Mouse (Mus musculus): ENCODE results near the gene Ciart. TPM values are rescaled to one million over a fixed set of nuclear protein-coding genes. Genes with fewer than 3 reads are reported as not detected.

Gene Ciart
- total RNA-seq (2023) = 10 to 100 TPM; 12.9 to 18.1 TPM

DNA sequence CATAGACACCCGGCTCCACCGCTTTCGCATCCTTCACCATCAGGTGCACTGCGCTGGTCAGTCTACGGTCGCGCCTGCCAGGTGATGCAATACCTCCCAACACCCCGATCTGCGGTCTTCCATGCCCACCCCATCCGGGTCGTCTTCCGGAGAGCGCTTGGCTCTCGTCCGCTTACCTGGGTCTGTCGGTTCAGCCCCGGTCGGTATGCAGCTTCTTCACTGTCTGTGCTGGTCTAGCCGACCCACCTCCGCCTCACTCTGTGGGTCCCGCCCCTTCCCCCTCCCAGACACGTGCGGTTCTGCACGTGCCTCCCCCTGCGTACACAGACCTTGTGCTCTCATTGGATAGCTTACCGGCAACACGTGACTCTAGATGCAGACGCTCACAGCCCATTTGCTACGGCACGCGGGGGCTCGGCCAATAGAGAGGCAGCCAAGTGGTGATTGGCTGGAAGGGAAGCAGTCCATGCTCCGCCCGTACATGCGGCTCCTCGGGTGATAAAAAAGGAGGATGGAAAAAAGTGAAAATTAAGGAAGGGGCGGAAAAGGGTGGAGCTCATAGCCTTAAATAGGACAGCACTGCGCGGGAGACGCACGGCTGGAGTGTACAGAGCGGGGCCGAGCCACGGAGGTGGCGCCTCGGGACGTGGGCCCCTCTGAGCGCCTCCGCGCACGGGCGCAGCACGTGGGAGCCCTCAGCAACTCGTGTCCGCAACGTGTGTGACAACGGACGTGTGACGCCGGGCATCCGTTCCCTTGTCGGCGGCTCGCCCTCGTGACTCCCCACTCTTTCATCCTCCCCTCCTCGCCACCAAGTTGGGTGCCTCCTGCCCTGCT is at the start of gene Ciart:
Ciart (minus strand) TSS at position 273 of the 837 bp plus-strand sequence.

DNA sequence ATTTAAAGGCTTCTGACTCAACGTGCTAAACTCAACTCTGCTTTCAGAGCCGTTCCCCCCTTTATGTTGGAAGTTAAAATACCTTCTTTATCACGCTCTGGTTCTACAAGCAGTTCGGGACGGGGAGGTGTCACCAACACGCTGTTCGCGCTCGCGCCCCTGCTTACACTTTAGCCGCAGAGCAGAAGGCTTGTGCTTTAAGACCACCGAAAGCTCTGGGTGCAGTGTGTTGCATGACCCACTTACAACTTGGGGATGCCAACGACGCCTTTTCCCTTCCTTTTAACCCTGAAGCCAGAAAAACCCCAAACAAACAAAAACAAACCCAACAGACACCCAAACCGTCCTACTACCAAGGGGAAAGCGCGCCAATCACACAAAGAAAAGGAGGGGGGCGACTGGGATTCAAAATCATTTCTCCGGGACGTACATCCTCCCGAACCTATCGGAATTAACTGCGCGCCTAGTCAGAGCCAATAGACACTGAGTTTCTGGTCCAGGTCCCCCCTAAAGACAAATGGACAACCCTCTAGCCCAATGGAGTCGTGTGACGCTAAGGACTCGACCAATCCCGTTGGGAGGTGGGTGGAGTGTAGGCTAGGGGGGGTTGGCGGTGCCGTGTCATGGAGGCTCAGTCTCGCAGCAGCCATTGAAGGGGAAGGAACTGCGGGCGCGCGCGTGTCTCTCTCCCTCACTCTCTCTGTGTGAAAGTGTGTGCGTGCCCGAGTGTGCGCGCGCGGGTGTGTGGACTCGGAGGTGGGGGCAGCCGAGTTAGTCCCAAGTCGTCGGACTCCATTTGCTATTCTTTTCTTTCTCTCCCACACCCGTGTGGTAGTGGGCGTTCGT is 46.8 kb upstream of the Ciart start, which contains the start of gene Anp32e:
Anp32e (plus strand) TSS at position 589 of the 846 bp plus-strand sequence.

DNA sequence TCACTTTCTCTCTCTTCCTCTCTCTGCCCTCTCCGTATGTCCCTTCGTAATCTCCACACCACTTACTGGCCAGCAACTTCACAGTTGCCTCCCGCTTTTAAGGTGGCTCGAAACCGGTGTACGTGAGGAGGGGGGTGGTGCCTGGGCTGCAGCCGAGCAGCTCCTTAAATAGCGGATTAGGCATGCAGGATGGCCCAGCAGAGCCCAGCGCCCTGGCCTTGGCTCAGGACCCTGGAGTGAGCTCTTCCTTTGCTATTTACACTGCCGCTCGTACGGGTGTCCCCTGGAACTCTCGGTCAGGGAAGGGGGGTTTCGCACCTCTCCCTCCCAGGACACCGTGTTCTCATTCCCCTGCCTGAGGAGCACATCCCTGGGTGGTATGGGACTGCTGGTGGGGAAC is 22.5 kb upstream of the Ciart start, which contains the start of gene Car14:
Car14 (minus strand) TSS at position 124 of the 400 bp plus-strand sequence.

DNA sequence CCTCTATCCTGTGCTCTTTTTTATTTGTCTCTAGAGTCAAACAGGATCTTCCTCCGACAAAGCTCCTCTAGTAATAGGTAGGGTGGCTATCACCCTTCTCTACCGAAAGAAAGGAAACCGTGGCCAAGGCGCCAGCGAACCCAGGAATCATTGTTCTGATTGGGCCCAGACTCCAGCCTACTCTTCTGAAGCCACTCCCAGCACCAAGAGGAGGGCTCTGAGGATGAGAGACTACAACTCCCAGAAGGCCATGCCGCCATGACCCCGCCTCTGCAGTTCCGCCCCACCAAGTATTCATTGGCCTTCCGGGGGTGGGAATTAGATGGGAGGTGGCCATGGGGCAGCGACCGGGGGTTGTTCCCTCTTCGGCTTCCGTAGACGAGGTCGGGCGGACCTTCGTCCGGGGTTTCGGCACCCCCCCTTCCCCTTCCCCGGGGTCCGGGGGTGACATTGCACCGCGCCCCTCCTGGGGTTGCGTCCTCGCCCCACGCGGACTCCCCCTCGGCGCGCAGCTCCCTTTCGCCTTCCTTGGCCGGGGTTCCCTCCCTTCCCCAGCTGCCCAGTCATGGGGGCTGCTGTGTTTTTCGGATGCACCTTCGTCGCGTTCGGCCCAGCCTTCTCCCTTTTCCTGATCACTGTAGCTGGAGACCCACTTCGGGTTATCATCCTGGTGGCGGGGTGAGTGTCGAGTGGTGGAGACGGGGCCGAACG is 11.7 kb upstream of the Ciart start, which contains the start of gene Aph1a:
Aph1a (plus strand) TSS at position 364 of the 711 bp plus-strand sequence.

DNA sequence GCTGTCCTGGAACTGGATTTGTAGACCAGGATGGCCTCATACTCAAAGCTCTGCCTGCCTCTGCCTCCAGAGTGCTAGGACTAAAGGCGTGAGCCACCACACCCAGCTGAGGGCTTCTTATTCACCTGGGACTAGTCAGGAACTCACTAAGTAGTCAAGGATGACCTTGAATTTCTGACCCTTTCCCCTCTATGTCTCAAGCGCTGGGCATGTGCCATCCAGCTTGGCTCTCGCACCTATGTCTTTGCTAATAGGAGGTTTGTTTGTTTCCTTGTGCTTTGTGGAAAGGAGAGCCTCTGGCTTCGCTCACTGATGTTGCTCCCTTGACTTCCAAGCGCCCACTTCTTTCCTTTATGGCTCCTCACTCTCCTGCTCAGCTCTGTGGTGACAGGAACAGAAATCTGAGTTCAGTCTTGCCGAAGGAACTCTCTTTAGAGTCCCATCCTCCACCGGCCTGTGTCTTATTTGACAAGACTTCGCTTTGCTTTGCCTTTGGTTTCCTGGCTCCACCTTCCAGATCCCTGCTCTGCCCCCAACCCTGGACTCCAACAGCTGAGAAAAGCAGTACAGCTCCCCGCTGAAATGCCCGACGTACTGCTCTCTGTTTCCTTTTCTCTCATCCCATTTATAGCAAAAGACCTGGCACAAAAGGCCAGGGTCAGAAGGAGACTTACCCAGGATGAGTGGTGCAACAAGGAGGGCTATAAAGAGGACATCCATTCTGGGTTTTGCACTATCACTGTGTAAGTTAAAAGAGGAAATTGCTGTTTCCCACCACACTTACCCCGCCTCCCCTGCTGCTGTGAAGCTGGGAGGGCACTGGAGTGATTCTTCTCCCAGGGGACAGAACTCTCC is 9.4 kb upstream of the Ciart start, which contains the start of gene BC028528:
BC028528 (minus strand) TSS at position 795 of the 855 bp plus-strand sequence.

DNA sequence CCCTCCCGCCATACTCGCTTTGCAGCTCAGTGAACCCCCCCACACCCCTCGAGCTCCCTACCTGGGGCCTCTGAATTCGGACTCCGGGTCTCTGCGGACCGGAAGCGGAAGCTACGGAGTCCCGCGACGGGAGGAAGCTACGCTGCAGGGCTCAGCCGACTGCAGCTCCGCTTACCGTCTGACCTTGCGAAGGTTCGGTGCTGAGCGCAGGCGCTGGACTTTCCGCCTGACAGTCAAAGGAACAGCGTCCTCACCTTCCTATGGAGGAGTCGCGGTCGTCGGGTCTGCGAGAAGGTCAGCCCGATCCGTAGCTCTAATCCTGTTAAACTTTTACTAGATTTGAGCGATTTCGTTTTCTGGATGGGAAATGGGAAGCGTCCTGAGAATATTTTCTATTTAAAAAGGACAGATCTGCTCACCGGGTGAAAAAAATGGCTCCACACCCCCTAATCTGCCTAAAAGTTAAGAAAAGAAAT is 10.6 kb downstream of the Ciart start, which contains the start of gene Mrps21:
Mrps21 (minus strand) TSS at position 128 of the 476 bp plus-strand sequence.

DNA sequence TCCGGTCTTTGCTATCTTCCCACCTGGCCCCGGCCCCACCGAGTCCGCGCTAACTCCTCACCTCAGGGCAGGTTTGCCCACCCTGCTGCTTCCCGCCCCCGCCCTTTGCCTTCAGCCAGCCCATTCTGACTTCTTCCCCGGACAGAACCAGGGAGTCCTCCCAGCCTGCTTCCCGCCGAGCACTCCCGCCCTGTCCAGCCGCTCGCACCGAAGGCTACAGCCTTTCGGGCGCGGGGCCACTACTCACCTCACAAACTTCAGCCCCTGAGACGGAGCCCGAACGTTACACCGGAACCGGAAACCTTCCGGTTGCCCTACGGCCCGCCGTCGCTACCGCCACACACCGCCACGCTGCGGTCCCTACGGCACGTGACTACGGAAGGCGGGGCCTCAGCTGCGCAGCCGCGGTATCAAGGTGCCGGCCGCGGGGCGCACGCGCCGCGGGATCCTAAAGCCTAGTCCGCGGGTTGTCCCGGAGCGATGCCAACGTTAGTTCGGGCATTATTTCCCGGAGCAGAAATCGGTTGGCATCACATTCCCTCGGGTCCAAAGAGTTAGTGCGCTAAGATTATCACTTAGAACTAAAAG is 26.5 kb downstream of the Ciart start, which contains the start of gene Prpf3:
Prpf3 (minus strand) TSS at position 384 of the 588 bp plus-strand sequence.

Other genes starting within 250 kb of the Ciart start
- gene Mcl1, start 223.5 kb downstream of the Ciart start, total RNA-seq (2023) = 100 to 1,000 TPM; 312 to 327 TPM
- 10 to 100 TPM in 1 of 2 experiments, 1 to 10 TPM in 1; 7.9 to 11.6 TPM for gene Adamtsl4, start 194.3 kb downstream of the Ciart start, total RNA-seq (2023)
- 100 to 1,000 TPM in 1 of 2 experiments, 10 to 100 TPM in 1; 98.0 to 103 TPM for gene Ecm1, start 142.7 kb downstream of the Ciart start, total RNA-seq (2023)
- 100 to 1,000 TPM; 128 to 134 TPM for gene Tars2, start 122.0 kb downstream of the Ciart start, total RNA-seq (2023)
- 100 to 1,000 TPM; 107 to 116 TPM for gene Rprd2, start 63.4 kb downstream of the Ciart start, total RNA-seq (2023)
- 10 to 100 TPM; 82.0 to 90.5 TPM for gene Prpf3, start 26.4 kb downstream of the Ciart start, total RNA-seq (2023)
- gene Mrps21, start 10.7 kb downstream of the Ciart start, total RNA-seq (2023) = 100 to 1,000 TPM in 1 of 2 experiments, 10 to 100 TPM in 1; 95.6 to 108 TPM
- gene BC028528, start 9.8 kb upstream of the Ciart start, total RNA-seq (2023) = under 1 TPM in 1 of 2 experiments, not detected in 1; 0.96 TPM
- gene Aph1a, start 11.7 kb upstream of the Ciart start, total RNA-seq (2023) = 10 to 100 TPM; 49.9 to 71.5 TPM
- gene Car14, start 22.4 kb upstream of the Ciart start, total RNA-seq (2023) = not detected
- gene Anp32e, start 47.0 kb upstream of the Ciart start, total RNA-seq (2023) = 100 to 1,000 TPM; 102 to 115 TPM
- gene Plekho1, start 113.8 kb upstream of the Ciart start, total RNA-seq (2023) = 10 to 100 TPM; 28.1 to 40.0 TPM
- gene Vps45, start 176.2 kb upstream of the Ciart start, total RNA-seq (2023) = 10 to 100 TPM in 1 of 2 experiments, 1 to 10 TPM in 1; 9.4 to 19.2 TPM
- 10 to 100 TPM; 18.1 to 27.4 TPM for gene Otud7b, start 222.3 kb upstream of the Ciart start, total RNA-seq (2023)

Measured in T-cell, adult 66 days (primary cell).